In the genomic region with DNA sequence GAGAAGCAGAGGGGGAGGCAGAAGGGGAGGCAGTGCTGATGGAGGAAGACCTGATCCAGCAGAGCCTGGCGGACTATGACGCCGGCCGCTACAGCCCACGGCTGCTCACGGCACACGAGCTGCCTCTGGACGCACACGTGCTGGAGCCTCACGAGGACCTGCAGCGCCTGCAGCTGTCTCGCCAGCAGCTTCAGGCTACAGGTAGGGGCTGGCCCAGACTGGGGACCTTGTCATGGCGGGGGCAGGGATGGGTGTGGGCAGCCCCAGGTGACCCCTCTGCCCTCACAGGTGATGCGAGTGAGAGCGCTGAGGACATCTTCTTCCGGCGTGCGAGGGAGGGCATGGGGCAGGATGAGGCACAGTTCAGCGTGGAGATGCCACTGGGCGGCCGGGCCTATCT, we compare ENCODE assay signal across 25 mouse cellular contexts. TPM values are rescaled to one million over a fixed set of nuclear protein-coding genes. Genes with fewer than 3 reads are reported as not detected.
DNase-seq lines count a peak whose midpoint lies in the region; ATAC-seq and TF ChIP-seq lines count a peak whose summit lies in the region.
"Had no signal": no experiment of that assay in that cellular context is flagged by ENCODE, and none has a peak within 500 bp of the region (broad histone marks: within the 10 kb centered on the region; RNA-seq: fewer than 3 reads in every experiment).

No protein-coding gene starts in this region.

- ATAC-seq in kidney, embryonic 15.5 days (replicated peaks; ENCODE audit: low FRiP score) = no peak
- ATAC-seq: forebrain, embryonic 15.5 days; intestine, postnatal 0 days had no signal

- no peak for TF ChIP-seq CTCF in E14TG2a.4 (conservative IDR thresholded peaks at IDR 0.05; ENCODE audit: low read length)

- H3K36me3 ChIP-seq in kidney, embryonic 15.5 days = peaks cover 54% of the 10 kb centered on the region
- H3K36me3 ChIP-seq in E14TG2a.4 (ENCODE audit: insufficient read depth, low read length) = peaks cover 61% of the 10 kb centered on the region

- H3K4me2 ChIP-seq in kidney, embryonic 15.5 days = no peak overlapping the region
- H3K4me2 ChIP-seq: embryonic facial prominence, embryonic 12.5 days; embryonic facial prominence, embryonic 15.5 days; forebrain, embryonic 12.5 days; forebrain, embryonic 15.5 days; heart, embryonic 11.5 days; hindbrain, embryonic 15.5 days had no signal

- H3K4me3 ChIP-seq in kidney, embryonic 15.5 days (replicated peaks) = no peak overlapping the region
- peak overlapping the region; percentile 51 for H3K4me3 ChIP-seq in E14TG2a.4 (replicated peaks; ENCODE audit: low read length)
- H3K4me3 ChIP-seq: embryonic facial prominence, embryonic 12.5 days; embryonic facial prominence, embryonic 15.5 days; forebrain, embryonic 12.5 days; forebrain, embryonic 15.5 days; hindbrain, embryonic 10.5 days; hindbrain, embryonic 15.5 days had no signal

- no peak overlapping the region for H3K9ac ChIP-seq in kidney, embryonic 15.5 days
- H3K9ac ChIP-seq: embryonic facial prominence, embryonic 12.5 days; embryonic facial prominence, embryonic 15.5 days; forebrain, embryonic 12.5 days; forebrain, embryonic 15.5 days; hindbrain, embryonic 15.5 days had no signal

- no peaks in the 10 kb centered on the region for H3K9me3 ChIP-seq in kidney, embryonic 15.5 days (replicated peaks)
- H3K9me3 ChIP-seq in E14TG2a.4 (ENCODE audit: low read length) = no peaks in the 10 kb centered on the region
- H3K9me3 ChIP-seq: embryonic facial prominence, embryonic 12.5 days; embryonic facial prominence, embryonic 15.5 days; forebrain, embryonic 12.5 days; forebrain, embryonic 15.5 days; hindbrain, embryonic 10.5 days; hindbrain, embryonic 15.5 days had no signal

- 88% methylated on average over 21 of the region's 21 CpGs for WGBS in kidney, embryonic 15.5 days

- peak; percentile 11 for DNase-seq in adrenal gland, adult 2 months
- DNase-seq in adrenal gland, postnatal 25 days = no peak
- peak; percentile 94 for DNase-seq in heart, adult 11 months
- no peak for DNase-seq in heart, postnatal 36 days
- no peak for DNase-seq in kidney, postnatal 4 days
- DNase-seq in gastrocnemius, adult 8-10 months (ENCODE audit: low spot score in 2 of 2) = no peak
- DNase-seq: adrenal gland, adult 8-10 months; adrenal gland, postnatal 36 days; cerebellum, adult 2 months; cerebellum, postnatal 14 days; gastrocnemius, postnatal 10 days; gastrocnemius, postnatal 36 days had no signal

- H3K4me1 ChIP-seq in kidney, embryonic 15.5 days = peaks cover 50% of the 10 kb centered on the region
- H3K4me1 ChIP-seq in E14TG2a.4 (replicated peaks; ENCODE audit: low read depth, low read length) = peaks cover 85% of the 10 kb centered on the region

- intact Hi-C loops in heart, postnatal 36 days (cut with DNase I) = no loop called here

- no peaks in the 10 kb centered on the region for H3K27me3 ChIP-seq in kidney, embryonic 15.5 days
- 0 out of 2 replicates have a peak, but pooled peaks cover 3% of the 10 kb centered on the region for H3K27me3 ChIP-seq in E14TG2a.4 (ENCODE audit: insufficient read depth, low read length)
- H3K27me3 ChIP-seq: embryonic facial prominence, embryonic 12.5 days; embryonic facial prominence, embryonic 15.5 days; forebrain, embryonic 12.5 days; forebrain, embryonic 15.5 days; hindbrain, embryonic 15.5 days had no signal

- H3K27ac ChIP-seq in kidney, embryonic 15.5 days = 0 out of 2 replicates have a peak overlapping the region, but pooled peaks have one; percentile 22
- H3K27ac ChIP-seq: embryonic facial prominence, embryonic 12.5 days; embryonic facial prominence, embryonic 15.5 days; forebrain, embryonic 12.5 days; forebrain, embryonic 15.5 days; hindbrain, embryonic 10.5 days; hindbrain, embryonic 15.5 days had no signal

RNA-seq across cellular contexts. Expression of a gene that starts 3.4 kb away (rescaled TPM):
- 10 to 100 TPM; 33.2 to 45.4 TPM for total RNA-seq in adrenal gland, adult 2 months (2021)
- 137 and 154 TPM in 2 replicates for polyA plus RNA-seq in adrenal gland, adult 2 months (2012; rRNA removed)
- 65.7 and 69.5 TPM in 2 replicates for total RNA-seq in adrenal gland, postnatal 25 days (2021)
- total RNA-seq in heart, postnatal 36 days (2021) = 1 to 10 TPM; 5.0 to 5.4 TPM
- 14.4 and 18.3 TPM in 2 replicates for polyA plus RNA-seq in kidney, embryonic 15.5 days (2015; fragmentation: Nextera tagmentation; extraction: Ambion mirVana)
- total RNA-seq in gastrocnemius, adult 8-10 months (2022) = under 1 TPM; 0.12 to 0.36 (median 0.19) TPM
- total RNA-seq: granulocyte monocyte progenitor cell, adult 5-6 weeks; MEL had no signal

RNA-seq across cellular contexts. Expression of a gene that starts 4.3 kb away (rescaled TPM):
- total RNA-seq in adrenal gland, adult 2 months (2021) = 10 to 100 TPM; 32.6 to 40.3 TPM
- 35.5 and 37.4 TPM in 2 replicates for polyA plus RNA-seq in adrenal gland, adult 2 months (2012; rRNA removed)
- 44.0 and 45.7 TPM in 2 replicates for total RNA-seq in adrenal gland, postnatal 25 days (2021)
- 10 to 100 TPM; 13.2 to 17.4 TPM for total RNA-seq in heart, postnatal 36 days (2021)
- polyA plus RNA-seq in kidney, embryonic 15.5 days (2015; fragmentation: Nextera tagmentation; extraction: Ambion mirVana) = 38.8 and 44.2 TPM in 2 replicates
- 10 to 100 TPM in 1 of 4 experiments, 1 to 10 TPM in 3; 9.4 to 11.3 (median 9.8) TPM for total RNA-seq in gastrocnemius, adult 8-10 months (2022)

RNA-seq across cellular contexts. Expression of a gene that starts 17.9 kb away (rescaled TPM):
- total RNA-seq in adrenal gland, adult 2 months (2021) = 10 to 100 TPM in 1 of 2 experiments, 1 to 10 TPM in 1; 2.9 to 10.3 TPM
- 2.8 and 3.2 TPM in 2 replicates for polyA plus RNA-seq in adrenal gland, adult 2 months (2012; rRNA removed)
- total RNA-seq in adrenal gland, postnatal 25 days (2021) = 4.5 and 4.7 TPM in 2 replicates
- 1 to 10 TPM; 5.9 TPM for total RNA-seq in heart, postnatal 36 days (2021)
- 0.08 TPM in 1 of 2 replicates, not detected in the other for polyA plus RNA-seq in kidney, embryonic 15.5 days (2015; fragmentation: Nextera tagmentation; extraction: Ambion mirVana)
- total RNA-seq in gastrocnemius, adult 8-10 months (2022) = 1 to 10 TPM in 1 of 4 experiments, under 1 TPM in 3; 0.46 to 1.2 (median 0.73) TPM
- total RNA-seq: common myeloid progenitor, adult 5-6 weeks; granulocyte monocyte progenitor cell, adult 5-6 weeks; MEL had no signal
- polyA plus RNA-seq: embryonic facial prominence, embryonic 12.5 days; forebrain, embryonic 12.5 days; forebrain, embryonic 15.5 days; heart, embryonic 11.5 days; hindbrain, embryonic 10.5 days; hindbrain, embryonic 15.5 days had no signal

RNA-seq across cellular contexts. Expression of a gene that starts 25.1 kb away (rescaled TPM):
- total RNA-seq in adrenal gland, adult 2 months (2021) = 10 to 100 TPM; 81.6 to 89.9 TPM
- polyA plus RNA-seq in adrenal gland, adult 2 months (2012; rRNA removed) = 272 and 280 TPM in 2 replicates
- total RNA-seq in adrenal gland, postnatal 25 days (2021) = 102 and 111 TPM in 2 replicates
- total RNA-seq in heart, postnatal 36 days (2021) = 10 to 100 TPM; 60.4 to 67.1 TPM
- 87.0 and 94.6 TPM in 2 replicates for polyA plus RNA-seq in kidney, embryonic 15.5 days (2015; fragmentation: Nextera tagmentation; extraction: Ambion mirVana)
- 10 to 100 TPM; 16.9 to 22.8 (median 21.1) TPM for total RNA-seq in gastrocnemius, adult 8-10 months (2022)

RNA-seq across cellular contexts. Expression of a gene that starts 32.1 kb away (rescaled TPM):
- total RNA-seq in adrenal gland, adult 2 months (2021) = 10 to 100 TPM; 15.3 to 16.5 TPM
- polyA plus RNA-seq in adrenal gland, adult 2 months (2012; rRNA removed) = 69.3 and 77.4 TPM in 2 replicates
- total RNA-seq in adrenal gland, postnatal 25 days (2021) = 14.3 and 21.6 TPM in 2 replicates
- 10 to 100 TPM; 11.7 to 12.5 TPM for total RNA-seq in heart, postnatal 36 days (2021)
- polyA plus RNA-seq in kidney, embryonic 15.5 days (2015; fragmentation: Nextera tagmentation; extraction: Ambion mirVana) = 10.3 and 11.5 TPM in 2 replicates
- total RNA-seq in gastrocnemius, adult 8-10 months (2022) = 1 to 10 TPM; 1.7 to 3.1 (median 2.1) TPM

Comparison
In these comparisons a context has a peak if more than half of its experiments do, and no peak if none do; other contexts are left out.
1. DNase-seq: peak in adrenal gland, adult 2 months (single experiment) and heart, adult 11 months (single experiment); none in adrenal gland, postnatal 25 days (single experiment), heart, postnatal 36 days (0 of 2), kidney, postnatal 4 days (0 of 2) and gastrocnemius, adult 8-10 months (0 of 2).
2. RNA of a gene that starts 3.4 kb away (total RNA-seq): 65.7 to 69.5 TPM in adrenal gland, postnatal 25 days and 33.2 to 45.4 TPM in adrenal gland, adult 2 months; 5.0 to 5.4 TPM in heart, postnatal 36 days and 0.12 to 0.36 TPM in gastrocnemius, adult 8-10 months; every median in the first group is over 4 times any median in the second.